Mouse (Mus musculus) liver, postnatal 0 days (tissue): ENCODE measurements around the gene Gse1.

Experiments used
- CTCF ChIP-seq: sonication (generic); IDR thresholded peaks from 2 replicates; pipeline ENCODE4 v1.5.1; 2016; ENCODE audit warnings: antibody characterized with exemption, low read depth
- EP300 ChIP-seq: IDR thresholded peaks from 2 replicates; pipeline ENCODE4 v1.6.1; 2016; ENCODE audit warnings: antibody characterized with exemption, low read depth, mild to moderate bottlenecking

GRCm38 (mm10) chr8:120184850-120185792 lies 43.1 kb upstream of the Gse1 start:
- no peak for TF ChIP-seq CTCF
- no peak for TF ChIP-seq EP300
